Mouse (Mus musculus) lung, postnatal 0 days (tissue): ENCODE data around the gene Nat9. TPM values are rescaled to one million over a fixed set of nuclear protein-coding genes. Genes with fewer than 3 reads are reported as not detected.

Experiments used
- ATAC-seq: fragments of 200-750 bp; cut with Nextera tagmentation; 2 replicates; pipeline ENCODE4 v1.8.0; 2017; ENCODE audit warnings: moderate library complexity
- DNase-seq: peaks from one replicate; pipeline ENCODE4 v3.0.0-alpha.2; 2016; ENCODE audit warnings: low spot score
- H3K27ac ChIP-seq: fragments of 300-500 bp; sonication (generic); 2 replicates; pipeline ENCODE4 v1.5.1; 2014; ENCODE audit warnings: antibody characterized with exemption, mild to moderate bottlenecking, low read length, mixed read lengths
- H3K27me3 ChIP-seq: fragments of 300-500 bp; sonication (generic); replicated peaks from 2 replicates; pipeline ENCODE4 v1.6.1; 2014; ENCODE audit warnings: low read length, mixed read lengths; ENCODE audit not compliant: insufficient read depth
- H3K36me3 ChIP-seq: fragments of 300-500 bp; sonication (generic); 2 replicates; pipeline ENCODE4 v1.6.1; 2014; ENCODE audit warnings: low read length, mixed read lengths; ENCODE audit not compliant: insufficient read depth
- H3K4me1 ChIP-seq: fragments of 300-500 bp; sonication (generic); 2 replicates; pipeline ENCODE4 v1.6.1; 2014; ENCODE audit warnings: antibody characterized with exemption, low read depth, low read length, mixed read lengths; ENCODE audit not compliant: insufficient read depth
- H3K4me2 ChIP-seq: fragments of 300-500 bp; sonication (generic); replicated peaks from 2 replicates; pipeline ENCODE4 v1.6.1; 2014; ENCODE audit warnings: low read depth, mild to moderate bottlenecking, low read length, moderate library complexity, mixed read lengths
- H3K4me3 ChIP-seq: fragments of 300-500 bp; sonication (generic); 2 replicates; pipeline ENCODE4 v1.5.1; 2014; ENCODE audit warnings: low read depth, low read length
- H3K9ac ChIP-seq: fragments of 300-500 bp; sonication (generic); replicated peaks from 2 replicates; pipeline ENCODE4 v1.6.1; 2014; ENCODE audit warnings: low read depth, mild to moderate bottlenecking
- H3K9me3 ChIP-seq: fragments of 300-500 bp; sonication (generic); 2 replicates; pipeline ENCODE4 v1.6.1; 2016; ENCODE audit warnings: low read length, mixed read lengths
- CTCF ChIP-seq: IDR thresholded peaks from 2 replicates; pipeline ENCODE4 v1.5.1; 2016; ENCODE audit warnings: antibody characterized with exemption, mild to moderate bottlenecking
- EP300 ChIP-seq: IDR thresholded peaks from 2 replicates; pipeline ENCODE4 v1.6.1; 2016; ENCODE audit warnings: antibody characterized with exemption, mild to moderate bottlenecking, control low read depth
- WGBS: fragments of 180-500 bp; shearing (Covaris S2); extraction: QIAGEN DNeasy Blood & Tissue Kit; methylation state at CpG from one replicate; pipeline ENCODE4 v1.1.7; 2014; 5-methylcytosine and 5-hydroxymethylcytosine counted together
- polyA plus RNA-seq: library from polyadenylated mRNA; unstranded; fragments of >200 nt; fragmentation: Nextera tagmentation; extraction: Ambion mirVana; gene quantifications from 2 replicates; pipeline ENCODE4 v1.2.1, GENCODE M21; 2015

Nat9 gene
- polyA plus RNA-seq, 1 experiment from 2014 or later = 30.3 TPM

- ATAC-seq (no peak), DNase-seq (no peak)
- H3K27ac ChIP-seq = no peak overlapping the region
- no peak for TF ChIP-seq EP300
- TF ChIP-seq CTCF = no peak
- no peak overlapping the region for H3K9ac ChIP-seq
- no peak overlapping the region for H3K4me3 ChIP-seq
- no peaks in the 10 kb centered on the region for H3K27me3 ChIP-seq
- no peaks in the 10 kb centered on the region; the same call in 1 of the 2 replicates for H3K4me1 ChIP-seq
- peaks cover 5% of the 10 kb centered on the region; the same call in 1 of the 2 replicates for H3K36me3 ChIP-seq
- no peak overlapping the region for H3K4me2 ChIP-seq
- 80% methylated on average over 6 of the region's 6 CpGs for WGBS
- H3K9me3 ChIP-seq = no peaks in the 10 kb centered on the region
Observed at GRCm38 (mm10) chr11:115194693-115195092, 7.0 kb upstream of the Nat9 start.

GRCm38 (mm10) chr11:115192180-115192579 is 4.5 kb upstream of the Nat9 start:
- DNase-seq (peak; percentile 79), ATAC-seq (peak; percentile 52)
- 33% methylated on average over 9 of the region's 9 CpGs for WGBS
- Histone ChIP-seq H3K27me3 (no peaks in the 10 kb centered on the region), H3K4me1 (peaks cover 9% of the 10 kb centered on the region; the same call in 1 of the 2 replicates), H3K9ac (no peak overlapping the region), H3K9me3 (no peaks in the 10 kb centered on the region), H3K27ac (peak overlapping the region; percentile 17), H3K4me3 (no peak overlapping the region), H3K36me3 (no peaks in the 10 kb centered on the region), H3K4me2 (no peak overlapping the region)
- TF ChIP-seq CTCF (no peak), EP300 (peak; percentile 38; the same call in 1 of the 2 replicates)

DNA sequence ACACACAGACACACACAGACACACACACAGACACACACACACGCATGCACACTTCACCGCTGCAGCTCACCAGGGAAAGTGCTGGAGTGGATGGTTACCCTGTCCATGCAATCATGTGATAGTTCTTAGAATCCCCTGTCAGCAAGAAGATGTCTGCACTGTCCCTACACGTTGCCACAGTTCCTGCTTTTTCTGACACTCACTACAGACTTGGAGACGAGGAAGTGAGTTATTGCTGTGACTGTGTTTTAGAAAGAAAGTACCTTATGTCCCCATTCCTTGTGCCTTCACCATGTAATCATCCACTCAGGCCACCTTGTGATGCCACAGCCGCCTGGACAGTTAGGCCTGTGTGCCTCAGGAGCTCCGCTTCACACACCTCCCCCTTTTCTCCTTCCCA is 1.6 kb upstream of the Nat9 start:
- Histone ChIP-seq H3K36me3 (no peaks in the 10 kb centered on the region), H3K4me1 (peaks cover 9% of the 10 kb centered on the region; the same call in 1 of the 2 replicates), H3K27ac (peak overlapping the region; percentile 47; the same call in 1 of the 2 replicates), H3K27me3 (no peaks in the 10 kb centered on the region), H3K4me2 (no peak overlapping the region), H3K9me3 (no peaks in the 10 kb centered on the region), H3K9ac (no peak overlapping the region), H3K4me3 (no peak overlapping the region)
- peak; percentile 56 for DNase-seq
- TF ChIP-seq CTCF = no peak
- TF ChIP-seq EP300 = no peak
- WGBS = 83% methylated on average over 6 of the region's 6 CpGs
- no peak for ATAC-seq

GRCm38 (mm10) chr11:115188539-115189231 is 1.0 kb upstream of the Nat9 start:
- Histone ChIP-seq H3K4me2 (peak overlapping the region; percentile 95), H3K4me3 (no peak overlapping the region), H3K9me3 (no peaks in the 10 kb centered on the region), H3K27me3 (no peaks in the 10 kb centered on the region), H3K4me1 (peaks cover 9% of the 10 kb centered on the region; the same call in 1 of the 2 replicates), H3K9ac (no peak overlapping the region), H3K27ac (peak overlapping the region; percentile 47; the same call in 1 of the 2 replicates), H3K36me3 (no peaks in the 10 kb centered on the region)
- WGBS = 74% methylated on average over 13 of the region's 13 CpGs
- DNase-seq (peak; percentile 75), ATAC-seq (no peak)
- no peak for TF ChIP-seq CTCF
- 0 out of 2 replicates have a peak, but pooled peaks have one; percentile 24 for TF ChIP-seq EP300

DNA sequence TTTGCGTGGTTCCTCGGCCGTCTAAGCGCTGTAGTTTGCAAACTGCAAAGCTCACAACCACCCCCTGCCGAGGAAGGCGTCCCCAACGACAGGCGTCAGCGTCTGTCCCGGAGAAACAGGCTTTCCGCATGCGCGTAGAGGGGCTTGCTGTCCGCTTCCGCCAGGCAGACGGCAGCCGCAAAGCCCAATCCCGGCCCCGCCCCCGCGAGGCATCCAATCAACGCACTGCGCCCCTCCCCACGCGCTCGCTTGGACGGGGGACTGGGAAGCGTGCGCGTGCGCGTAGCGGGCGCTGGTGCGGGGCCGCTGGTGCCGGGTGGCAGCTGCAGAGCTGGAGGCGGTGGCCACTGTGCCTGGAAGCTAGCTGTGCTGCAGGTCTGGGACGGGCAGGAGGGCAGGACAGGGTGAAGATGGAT is 427 bp downstream of the Nat9 start, which contains the start of gene Tmem104:
Gene Tmem104, plus strand, starts transcription at position 264 of the 416 bp plus-strand sequence.
- WGBS = under 1% methylated on average over 39 of the region's 39 CpGs
- H3K4me3 ChIP-seq = peak within 1 kb of the TSS; percentile 59

DNA sequence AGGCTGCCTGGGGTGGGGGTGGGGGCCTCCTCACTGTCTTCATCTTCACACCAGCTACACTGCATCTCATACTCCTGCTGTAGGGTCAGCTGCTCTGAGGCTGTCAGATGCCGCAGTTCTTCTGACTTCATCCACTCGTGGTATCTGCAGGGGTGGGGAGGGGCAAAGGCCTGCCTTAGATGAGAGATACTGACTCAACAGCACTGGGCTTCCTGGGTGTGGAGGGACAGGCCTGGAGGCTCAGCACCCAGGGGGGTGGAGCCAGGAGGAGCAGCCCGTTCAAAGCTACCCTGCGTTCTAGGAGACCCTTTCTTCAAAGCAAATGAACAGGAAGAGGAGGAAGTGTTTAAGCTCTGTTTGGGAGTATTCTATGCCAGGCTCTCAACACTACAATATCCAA is 2.7 kb downstream of the Nat9 start:
- Histone ChIP-seq H3K4me2 (no peak overlapping the region), H3K9me3 (no peaks in the 10 kb centered on the region), H3K27me3 (no peaks in the 10 kb centered on the region), H3K4me3 (no peak overlapping the region), H3K9ac (no peak overlapping the region), H3K4me1 (peaks cover 9% of the 10 kb centered on the region; the same call in 1 of the 2 replicates), H3K27ac (no peak overlapping the region), H3K36me3 (no peaks in the 10 kb centered on the region)
- no peak for TF ChIP-seq CTCF
- TF ChIP-seq EP300 = no peak
- WGBS = 32% methylated on average over 4 of the region's 4 CpGs
- DNase-seq = no peak
- ATAC-seq = no peak

More for the DNA sequence above, 427 bp downstream of the Nat9 start, which contains the start of gene Tmem104:
- H3K9me3 ChIP-seq = no peaks in the 10 kb centered on the region
- TF ChIP-seq EP300 (no peak), CTCF (peak; percentile 55)
- H3K27me3 ChIP-seq = no peaks in the 10 kb centered on the region
- H3K36me3 ChIP-seq = no peaks in the 10 kb centered on the region
- peaks cover 9% of the 10 kb centered on the region; the same call in 1 of the 2 replicates for H3K4me1 ChIP-seq
- peak within 1 kb of the TSS; percentile 89 for H3K27ac ChIP-seq
- H3K4me2 ChIP-seq = peak within 1 kb of the TSS; percentile 95
- peak within 1 kb of the TSS; percentile 63 for H3K9ac ChIP-seq
- DNase-seq (peak; percentile 99), ATAC-seq (peak; percentile 96)
